Mouse (Mus musculus) midbrain, embryonic 13.5 days (tissue): ENCODE measurements around the gene Pidd1. TPM values are rescaled to one million over a fixed set of nuclear protein-coding genes. Genes with fewer than 3 reads are reported as not detected.
"Not testable (repeated sequence)": the region's sequence is repeated elsewhere in the genome, so short reads cannot be mapped to it uniquely, and the experiment has no call there.

ENCODE experiments used
- ATAC-seq: fragments of 200-750 bp; cut with Nextera tagmentation; 2 replicates; pipeline ENCODE4 v1.8.0; 2017; ENCODE audit warnings: mild to moderate bottlenecking, moderate TSS enrichment, moderate library complexity
- H3K27ac ChIP-seq: fragments of 300-500 bp; sonication (generic); 2 replicates; pipeline ENCODE4 v1.5.1; 2015; ENCODE audit warnings: inconsistent platforms, mild to moderate bottlenecking, moderate library complexity
- H3K27me3 ChIP-seq: fragments of 300-500 bp; sonication (generic); 2 replicates; pipeline ENCODE4 v1.6.1; 2015; ENCODE audit warnings: mild to moderate bottlenecking, inconsistent platforms
- H3K36me3 ChIP-seq: fragments of 300-500 bp; sonication (generic); 2 replicates; pipeline ENCODE4 v1.6.1; 2015; ENCODE audit warnings: mild to moderate bottlenecking, inconsistent platforms
- H3K4me1 ChIP-seq: fragments of 300-500 bp; sonication (generic); replicated peaks from 2 replicates; pipeline ENCODE4 v1.6.1; 2015; ENCODE audit warnings: inconsistent platforms
- H3K4me2 ChIP-seq: fragments of 300-500 bp; sonication (generic); replicated peaks from 2 replicates; pipeline ENCODE4 v1.6.1; 2015; ENCODE audit warnings: moderate library complexity, mild to moderate bottlenecking, inconsistent platforms
- H3K4me3 ChIP-seq: fragments of 300-500 bp; sonication (generic); replicated peaks from 2 replicates; pipeline ENCODE4 v1.5.1; 2015; ENCODE audit warnings: mild to moderate bottlenecking, inconsistent platforms
- H3K9ac ChIP-seq: fragments of 300-500 bp; sonication (generic); replicated peaks from 2 replicates; pipeline ENCODE4 v1.6.1; 2015; ENCODE audit warnings: mild to moderate bottlenecking, inconsistent platforms
- H3K9me3 ChIP-seq: fragments of 300-500 bp; sonication (generic); 2 replicates; pipeline ENCODE4 v1.6.1; 2016; ENCODE audit warnings: mild to moderate bottlenecking, inconsistent platforms
- WGBS: fragments of 180-500 bp; shearing (Covaris S2); methylation state at CpG from one replicate; pipeline ENCODE4 v1.1.7; 2015; 5-methylcytosine and 5-hydroxymethylcytosine counted together
- polyA plus RNA-seq: library from polyadenylated mRNA; unstranded; fragments of >200 nt; fragmentation: Nextera tagmentation; extraction: Ambion mirVana; gene quantifications from 2 replicates; pipeline ENCODE4 v1.2.1, GENCODE M21; 2015

The Pidd1 gene
- polyA plus RNA-seq, 1 experiment from 2014 or later: 7.1 TPM

DNA sequence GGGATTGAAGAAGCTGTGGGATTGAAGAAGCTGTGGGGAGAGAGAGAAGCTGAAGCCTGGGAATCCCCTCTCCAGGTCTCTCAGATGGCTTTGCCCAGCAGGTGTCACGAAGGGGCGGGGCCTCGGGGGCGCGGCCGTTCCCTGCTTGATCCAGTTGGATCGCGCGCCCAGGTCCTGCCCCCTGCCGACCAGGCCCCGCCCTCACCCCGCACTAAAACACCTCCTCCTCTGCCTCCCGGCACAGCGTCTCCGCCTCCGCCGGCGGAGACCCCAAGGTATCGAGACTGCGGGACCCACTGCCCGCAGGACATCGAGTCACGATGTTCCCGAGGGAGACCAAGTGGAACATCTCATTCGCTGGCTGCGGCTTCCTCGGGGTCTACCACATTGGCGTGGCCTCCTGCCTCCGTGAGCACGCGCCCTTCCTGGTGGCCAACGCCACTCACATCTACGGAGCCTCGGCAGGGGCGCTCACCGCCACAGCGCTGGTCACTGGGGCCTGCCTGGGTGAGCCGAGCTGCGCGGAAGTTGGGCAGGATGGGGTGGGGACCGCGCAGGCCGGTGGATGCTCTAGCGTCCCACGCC lies 11.2 kb upstream of the Pidd1 start, which contains the start of gene Pnpla2:
Gene Pnpla2, plus strand, starts transcription at position 232 of the 585 bp plus-strand sequence.
- H3K27me3 ChIP-seq: peaks cover 13% of the 10 kb centered on the region
- under 1% methylated on average over 42 of the region's 45 CpGs for WGBS
- ATAC-seq: peak; percentile 84
- peak within 1 kb of the TSS; percentile 76 for H3K9ac ChIP-seq
- peaks cover 19% of the 10 kb centered on the region for H3K4me1 ChIP-seq
- H3K9me3 ChIP-seq: no peaks in the 10 kb centered on the region
- peak within 1 kb of the TSS; percentile 89 for H3K4me2 ChIP-seq
- peaks cover 37% of the 10 kb centered on the region for H3K36me3 ChIP-seq
- peak within 1 kb of the TSS; percentile 68 for H3K27ac ChIP-seq
- peak within 1 kb of the TSS; percentile 68 for H3K4me3 ChIP-seq

GRCm38 (mm10) chr7:141453636-141454035 lies 9.8 kb upstream of the Pidd1 start:
- peaks cover 24% of the 10 kb centered on the region for H3K4me1 ChIP-seq
- no peaks in the 10 kb centered on the region for H3K27me3 ChIP-seq
- no peak overlapping the region for H3K9ac ChIP-seq
- H3K27ac ChIP-seq: no peak overlapping the region
- no peak overlapping the region for H3K4me2 ChIP-seq
- H3K9me3 ChIP-seq: no peaks in the 10 kb centered on the region
- WGBS: 90% methylated on average over 2 of the region's 2 CpGs
- peaks cover 38% of the 10 kb centered on the region for H3K36me3 ChIP-seq
- no peak overlapping the region for H3K4me3 ChIP-seq
- no peak for ATAC-seq

GRCm38 (mm10) chr7:141451928-141452327 lies 8.1 kb upstream of the Pidd1 start:
- Histone ChIP-seq H3K4me1 (peaks cover 31% of the 10 kb centered on the region), H3K4me2 (no peak overlapping the region), H3K9ac (no peak overlapping the region), H3K27me3 (no peaks in the 10 kb centered on the region), H3K4me3 (no peak overlapping the region), H3K9me3 (no peaks in the 10 kb centered on the region), H3K36me3 (peaks cover 40% of the 10 kb centered on the region), H3K27ac (no peak overlapping the region)
- ATAC-seq: no peak

GRCm38 (mm10) chr7:141447110-141447991 lies 3.5 kb upstream of the Pidd1 start, which contains the start of gene Rplp2:
TSS of gene Rplp2 (plus strand) at chr7:141447370.
- ATAC-seq: peak; percentile 95

GRCm38 (mm10) chr7:141446374-141446773 lies 2.5 kb upstream of the Pidd1 start:
- WGBS: 94% methylated on average over 3 of the region's 3 CpGs
- H3K36me3 ChIP-seq: peaks cover 30% of the 10 kb centered on the region
- H3K9ac ChIP-seq, H3K4me2 ChIP-seq, H3K27me3 ChIP-seq, H3K9me3 ChIP-seq, ATAC-seq, H3K4me3 ChIP-seq, H3K27ac ChIP-seq: not testable (repeated sequence)
- peaks cover 37% of the 10 kb centered on the region for H3K4me1 ChIP-seq

More at GRCm38 (mm10) chr7:141447110-141447991, 3.5 kb upstream of the Pidd1 start, which contains the start of gene Rplp2:
- Histone ChIP-seq H3K9me3 (no peaks in the 10 kb centered on the region), H3K4me1 (peaks cover 31% of the 10 kb centered on the region), H3K27ac (peak within 1 kb of the TSS; percentile 92), H3K36me3 (peaks cover 40% of the 10 kb centered on the region), H3K4me2 (peak within 1 kb of the TSS; percentile 83), H3K27me3 (no peaks in the 10 kb centered on the region), H3K4me3 (peak within 1 kb of the TSS; percentile 89), H3K9ac (peak within 1 kb of the TSS; percentile 91)
- WGBS: under 1% methylated on average over 63 of the region's 63 CpGs

- WGBS: 30% methylated on average over 12 of the region's 12 CpGs
- H3K27ac ChIP-seq: no peak overlapping the region
These were observed 574 bp downstream of the Pidd1 start for GRCm38 (mm10) chr7:141443081-141443821.

GRCm38 (mm10) chr7:141442199-141442598 lies 1.6 kb downstream of the Pidd1 start:
- WGBS: 96% methylated on average over 13 of the region's 13 CpGs
- H3K27me3 ChIP-seq: no peaks in the 10 kb centered on the region

More at GRCm38 (mm10) chr7:141443081-141443821, 574 bp downstream of the Pidd1 start:
- Histone ChIP-seq H3K36me3 (peaks cover 10% of the 10 kb centered on the region), H3K9me3 (no peaks in the 10 kb centered on the region), H3K4me1 (peaks cover 32% of the 10 kb centered on the region), H3K4me3 (peak overlapping the region; percentile 37), H3K27me3 (no peaks in the 10 kb centered on the region), H3K9ac (peak overlapping the region; percentile 57), H3K4me2 (peak overlapping the region; percentile 58)
- no peak for ATAC-seq

DNA sequence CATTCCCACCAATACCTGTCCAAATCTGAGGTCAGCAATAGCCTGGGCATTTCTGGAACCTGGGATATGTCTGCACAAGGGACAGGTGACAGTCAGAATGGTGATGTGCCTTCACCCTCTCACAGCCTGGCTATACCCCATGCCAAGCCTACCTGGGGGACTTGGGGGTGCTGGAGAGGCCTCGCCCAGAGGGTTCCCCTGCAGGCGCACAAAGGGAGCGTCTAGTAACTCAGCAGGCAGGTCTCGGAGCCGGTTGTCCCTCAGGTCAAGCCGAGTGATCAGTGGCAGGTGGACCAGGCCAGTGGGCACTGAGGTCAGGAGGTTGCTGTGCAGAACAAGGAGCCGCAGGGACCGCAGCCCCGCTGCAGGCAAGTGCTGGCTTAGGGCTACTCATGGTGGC lies 2.4 kb downstream of the Pidd1 start:
- 95% methylated on average over 9 of the region's 9 CpGs for WGBS
- Histone ChIP-seq H3K4me1 (peaks cover 42% of the 10 kb centered on the region), H3K4me2 (no peak overlapping the region), H3K9me3 (no peaks in the 10 kb centered on the region), H3K36me3 (peaks cover 11% of the 10 kb centered on the region), H3K9ac (peak overlapping the region; percentile 32; the same call in 1 of the 2 replicates), H3K27me3 (no peaks in the 10 kb centered on the region), H3K27ac (no peak overlapping the region), H3K4me3 (no peak overlapping the region)
- ATAC-seq: no peak

More at GRCm38 (mm10) chr7:141442199-141442598, 1.6 kb downstream of the Pidd1 start:
- Histone ChIP-seq H3K4me3 (peak overlapping the region; percentile 37; the same call in 1 of the 2 replicates), H3K27ac (no peak overlapping the region), H3K9me3 (no peaks in the 10 kb centered on the region), H3K9ac (peak overlapping the region; percentile 57; the same call in 1 of the 2 replicates), H3K4me2 (peak overlapping the region; percentile 58), H3K36me3 (peaks cover 11% of the 10 kb centered on the region), H3K4me1 (peaks cover 36% of the 10 kb centered on the region)
- ATAC-seq: no peak

DNA sequence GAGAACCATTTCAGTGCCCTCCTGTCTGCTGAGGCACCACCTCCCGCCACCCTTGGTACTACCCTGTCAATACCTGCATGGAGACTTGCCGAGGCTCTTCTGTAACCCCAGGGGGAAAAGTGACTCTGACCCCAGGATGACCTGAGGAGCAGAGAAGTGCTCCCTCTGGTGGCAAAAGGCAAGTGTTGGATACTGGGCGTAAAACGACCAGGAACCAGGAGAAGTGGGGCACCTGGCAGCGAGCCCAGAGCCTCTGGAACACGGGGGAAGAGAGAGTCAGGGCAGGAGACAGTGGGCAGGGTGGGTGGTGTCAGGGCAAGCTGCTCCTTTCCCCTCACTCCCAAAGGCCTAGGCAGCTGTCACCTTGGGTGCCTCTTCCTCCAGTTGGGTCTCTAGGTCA lies 3.2 kb downstream of the Pidd1 start:
- no peaks in the 10 kb centered on the region for H3K9me3 ChIP-seq
- H3K9ac ChIP-seq: no peak overlapping the region
- no peak overlapping the region for H3K4me3 ChIP-seq
- H3K4me2 ChIP-seq: no peak overlapping the region
- ATAC-seq: no peak
- peaks cover 11% of the 10 kb centered on the region for H3K36me3 ChIP-seq
- H3K4me1 ChIP-seq: peaks cover 51% of the 10 kb centered on the region
- WGBS: 41% methylated on average over 6 of the region's 6 CpGs
- H3K27ac ChIP-seq: no peak overlapping the region
- no peaks in the 10 kb centered on the region for H3K27me3 ChIP-seq

GRCm38 (mm10) chr7:141439811-141440210 lies 4.0 kb downstream of the Pidd1 start:
- Histone ChIP-seq H3K4me3 (no peak overlapping the region), H3K9ac (no peak overlapping the region), H3K27ac (no peak overlapping the region), H3K4me1 (peaks cover 59% of the 10 kb centered on the region), H3K4me2 (no peak overlapping the region), H3K36me3 (peaks cover 11% of the 10 kb centered on the region), H3K27me3 (no peaks in the 10 kb centered on the region), H3K9me3 (no peaks in the 10 kb centered on the region)
- ATAC-seq: no peak
- 98% methylated on average over 11 of the region's 11 CpGs for WGBS

GRCm38 (mm10) chr7:141439140-141439679 lies 4.6 kb downstream of the Pidd1 start:
- Histone ChIP-seq H3K4me2 (no peak overlapping the region), H3K9ac (no peak overlapping the region), H3K27ac (no peak overlapping the region), H3K4me3 (no peak overlapping the region), H3K9me3 (no peaks in the 10 kb centered on the region), H3K27me3 (no peaks in the 10 kb centered on the region), H3K4me1 (peaks cover 64% of the 10 kb centered on the region), H3K36me3 (peaks cover 11% of the 10 kb centered on the region)
- 95% methylated on average over 10 of the region's 10 CpGs for WGBS
- no peak for ATAC-seq
